Mouse (Mus musculus) cerebellum, adult 2 months (tissue): ENCODE measurements around the gene Cmtm2b. TPM values are rescaled to one million over a fixed set of nuclear protein-coding genes. Genes with fewer than 3 reads are reported as not detected.
"Not testable (repeated sequence)": the region's sequence is repeated elsewhere in the genome, so short reads cannot be mapped to it uniquely, and the experiment has no call there.

Experiments
- DNase-seq, 2 experiments: peaks; one replicate each; pipeline ENCODE4 v3.0.0; 2021
- H3K27ac ChIP-seq: fragments of 200-500 bp; 2 replicates; pipeline ENCODE4 v1.5.1; 2012; ENCODE audit warnings: low read length, control low read depth, inconsistent platforms; ENCODE audit not compliant: insufficient read depth
- H3K27me3 ChIP-seq: fragments of 200-500 bp; 2 replicates; pipeline ENCODE4 v1.6.1; 2012; ENCODE audit warnings: inconsistent platforms, mild to moderate bottlenecking, low read length, moderate library complexity; ENCODE audit not compliant: control insufficient read depth, insufficient read depth
- H3K4me1 ChIP-seq: fragments of 200-500 bp; 2 replicates; pipeline ENCODE4 v1.6.1; 2011; ENCODE audit warnings: low read length; ENCODE audit not compliant: control insufficient read depth, insufficient read depth
- H3K4me3 ChIP-seq: fragments of 200-500 bp; replicated peaks from 2 replicates; pipeline ENCODE3; 2011; ENCODE audit warnings: mild to moderate bottlenecking, low read depth, low read length, control low read depth; ENCODE audit not compliant: insufficient read depth
- CTCF ChIP-seq: fragments of 200-500 bp; IDR thresholded peaks from 2 replicates; pipeline ENCODE4 v1.5.1; 2011; ENCODE audit warnings: low read depth, mild to moderate bottlenecking, control low read depth, low read length, moderate library complexity, borderline replicate concordance; ENCODE audit not compliant: insufficient read depth
- POLR2A ChIP-seq: fragments of 200-500 bp; IDR thresholded peaks from 2 replicates; pipeline ENCODE4 v1.6.1; 2011; ENCODE audit warnings: low read length, control low read depth, borderline replicate concordance; ENCODE audit not compliant: insufficient read depth
- WGBS: fragments of 180-500 bp; shearing (Covaris S2); methylation state at CpG from one replicate; pipeline ENCODE4 v1.1.7; 2018; 5-methylcytosine and 5-hydroxymethylcytosine counted together
- polyA plus RNA-seq: library from polyadenylated mRNA; depleted of rRNA; stranded (reverse); fragments of >200 nt; gene quantifications from 2 replicates; pipeline ENCODE4 v1.2.3, GENCODE M21; 2012; rRNA removed

The Cmtm2b gene
- not detected in 2 replicates for polyA plus RNA-seq

DNA sequence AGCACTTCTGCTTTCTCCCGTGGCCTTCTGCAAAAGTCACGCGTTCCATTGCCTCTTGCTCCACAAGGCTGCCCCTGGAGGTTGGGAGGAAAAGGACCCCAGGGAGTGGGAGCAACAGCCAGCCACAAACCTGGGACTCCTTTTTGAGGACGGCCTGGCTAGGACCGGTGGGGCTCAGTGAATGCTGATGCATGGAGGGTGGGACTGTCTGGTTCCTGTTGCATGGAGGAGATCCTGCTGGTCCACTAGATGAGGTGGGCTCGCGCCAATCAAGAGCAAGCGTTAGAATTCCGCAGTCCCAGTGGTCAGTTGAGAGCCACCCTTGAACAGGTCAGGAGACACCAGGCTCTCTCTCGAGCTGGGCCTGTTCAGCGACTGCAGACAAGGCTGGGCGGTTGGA is at the start of gene Cmtm2b:
Gene Cmtm2b (plus strand): TSS at position 301 of the 400 bp plus-strand sequence.
- not testable (repeated sequence) for H3K27me3 ChIP-seq, H3K27ac ChIP-seq, DNase-seq, H3K4me3 ChIP-seq, H3K4me1 ChIP-seq
- 89% methylated on average over 12 of the region's 12 CpGs for WGBS

DNA sequence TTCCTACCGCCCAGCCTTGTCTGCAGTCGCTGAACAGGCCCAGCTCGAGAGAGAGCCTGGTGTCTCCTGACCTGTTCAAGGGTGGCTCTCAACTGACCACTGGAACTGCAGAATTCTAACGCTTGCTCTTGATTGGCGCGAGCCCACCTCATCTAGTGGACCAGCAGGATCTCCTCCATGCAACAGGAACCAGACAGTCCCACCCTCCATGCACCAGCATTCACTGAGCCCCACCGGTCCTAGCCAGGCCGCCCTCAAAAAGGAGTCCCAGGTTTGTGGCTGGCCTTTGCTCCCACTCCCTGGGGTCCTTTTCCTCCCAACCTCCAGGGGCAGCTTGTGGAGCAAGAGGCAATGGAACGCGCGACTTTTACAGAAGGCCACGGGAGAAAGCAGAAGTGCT is 28.9 kb upstream of the Cmtm2b start, which contains the start of gene Cmtm2a:
Gene Cmtm2a (minus strand): TSS at position 101 of the 400 bp plus-strand sequence.
- WGBS: 84% methylated on average over 12 of the region's 12 CpGs
- not testable (repeated sequence) for H3K27ac ChIP-seq, H3K27me3 ChIP-seq, H3K4me3 ChIP-seq, DNase-seq, H3K4me1 ChIP-seq

DNA sequence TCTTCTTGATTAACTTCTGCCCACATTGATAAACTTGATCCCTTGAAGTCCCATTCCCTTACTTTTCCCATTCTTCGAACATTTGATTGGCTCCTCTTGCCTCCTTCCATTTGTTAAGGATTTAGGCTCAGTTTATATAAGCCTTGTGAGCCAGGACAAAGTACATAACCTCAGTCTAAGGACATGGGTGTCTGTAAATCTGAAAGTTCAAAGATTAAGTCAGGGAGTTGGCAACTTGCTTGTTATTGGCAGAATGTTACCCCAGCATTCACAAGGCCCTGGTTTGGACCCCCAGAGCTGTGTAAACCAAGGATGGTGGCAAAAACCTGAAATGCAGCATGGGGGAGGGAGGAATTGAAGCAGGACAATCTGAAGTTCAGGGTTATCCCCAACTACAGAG is 27.6 kb upstream of the Cmtm2b start:
- H3K27me3 ChIP-seq: no peaks in the 10 kb centered on the region
- no peak overlapping the region for H3K4me3 ChIP-seq
- H3K27ac ChIP-seq: no peak overlapping the region
- 92% methylated on average over 1 of the region's 1 CpGs for WGBS
- no peak for DNase-seq
- no peaks in the 10 kb centered on the region for H3K4me1 ChIP-seq
- TF ChIP-seq CTCF (no peak), POLR2A (no peak)

DNA sequence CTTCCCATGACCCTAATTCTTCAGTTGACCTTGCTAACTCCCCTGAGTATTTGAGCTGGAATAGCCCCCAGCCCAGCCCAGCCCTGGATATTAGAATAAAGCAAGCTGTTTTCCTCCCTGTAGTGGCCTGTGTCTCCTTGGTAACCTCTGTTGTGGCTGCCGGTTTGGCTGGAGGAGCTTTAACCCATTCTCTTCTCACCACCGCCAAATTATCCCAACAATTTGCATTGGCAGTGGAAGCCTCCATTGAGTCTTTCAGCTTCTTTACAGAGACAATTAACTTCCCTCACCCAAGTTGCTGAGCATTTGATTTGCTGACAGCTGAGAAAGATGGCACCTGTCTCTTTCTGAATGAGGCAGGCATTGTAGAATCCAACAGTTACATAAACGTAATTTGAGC is 20.5 kb upstream of the Cmtm2b start:
- H3K27ac ChIP-seq, H3K4me1 ChIP-seq, DNase-seq, H3K27me3 ChIP-seq, H3K4me3 ChIP-seq: not testable (repeated sequence)
- 22% methylated on average over 3 of the region's 3 CpGs for WGBS

DNA sequence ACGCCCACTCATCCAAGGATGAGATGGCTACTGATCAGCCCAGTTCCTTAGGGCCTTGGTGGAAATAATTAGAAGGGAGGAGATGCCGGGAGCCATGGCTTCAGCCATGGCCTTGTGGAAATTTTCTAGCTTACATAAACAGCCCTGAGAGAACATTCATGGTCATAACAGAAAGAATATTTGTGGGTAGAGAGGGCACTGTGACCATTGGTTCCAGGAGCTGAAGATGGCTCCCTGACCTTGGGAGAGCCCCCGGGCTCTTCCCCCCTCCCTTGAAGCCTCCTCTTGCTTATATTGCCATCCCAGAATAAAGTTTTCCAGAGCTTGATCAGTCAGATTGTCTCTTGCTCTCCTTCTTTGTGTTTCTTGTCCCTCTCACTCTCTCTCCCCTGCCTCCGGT is 19.5 kb upstream of the Cmtm2b start:
- not testable (repeated sequence) for H3K4me1 ChIP-seq, DNase-seq, H3K27me3 ChIP-seq, H3K27ac ChIP-seq, H3K4me3 ChIP-seq
- WGBS: 89% methylated on average over 4 of the region's 4 CpGs

- no peak for DNase-seq
- Histone ChIP-seq H3K27me3 (no peaks in the 10 kb centered on the region), H3K27ac (no peak overlapping the region), H3K4me1 (peaks cover 2% of the 10 kb centered on the region; the same call in 1 of the 2 replicates), H3K4me3 (no peak overlapping the region)
- TF ChIP-seq POLR2A (no peak), CTCF (no peak)
- WGBS: 89% methylated on average over 11 of the region's 11 CpGs
Measured at GRCm38 (mm10) chr8:104304962-104305361, 17.1 kb upstream of the Cmtm2b start.

DNA sequence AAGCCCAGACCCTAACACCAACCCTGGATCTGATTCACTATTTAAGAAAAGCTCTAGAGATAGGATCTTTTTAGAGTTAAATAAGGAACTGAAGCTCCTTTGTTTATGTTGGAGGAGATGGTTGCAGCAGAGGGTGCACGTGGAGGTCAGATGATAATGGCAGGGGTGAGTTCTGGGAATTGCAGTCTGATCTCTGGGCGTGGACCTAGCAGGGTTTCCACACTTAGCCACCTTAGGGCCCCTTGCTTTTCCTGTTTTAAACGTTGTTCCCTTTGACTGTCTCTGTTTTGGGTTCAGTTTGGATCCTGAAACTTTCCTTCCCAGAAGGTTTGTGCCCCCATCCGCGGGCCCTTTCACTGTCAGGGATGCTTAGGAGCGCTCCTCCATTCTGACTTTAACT is 13.7 kb upstream of the Cmtm2b start:
- DNase-seq, H3K27me3 ChIP-seq, H3K27ac ChIP-seq, H3K4me1 ChIP-seq, H3K4me3 ChIP-seq: not testable (repeated sequence)
- WGBS: 79% methylated on average over 6 of the region's 6 CpGs

- peak; percentile 41 to 43 for DNase-seq
- H3K27me3 ChIP-seq, H3K4me1 ChIP-seq, H3K27ac ChIP-seq: not testable (repeated sequence)
- WGBS: 12% methylated on average over 36 of the region's 36 CpGs
- peak within 1 kb of the TSS; percentile 13 for H3K4me3 ChIP-seq
Measured at GRCm38 (mm10) chr8:104309441-104310155, 12.4 kb upstream of the Cmtm2b start, which contains the start of the genes Gm45711 and Cmtm1. TSS of gene Gm45711 (minus strand) at chr8:104310081. TSS of gene Cmtm1 (minus strand) at chr8:104310145.

- not testable (repeated sequence) for H3K27me3 ChIP-seq, DNase-seq, H3K27ac ChIP-seq, H3K4me3 ChIP-seq, H3K4me1 ChIP-seq
- WGBS: 56% methylated on average over 3 of the region's 3 CpGs
Measured at GRCm38 (mm10) chr8:104312023-104312422, 10.0 kb upstream of the Cmtm2b start.
